Mouse (Mus musculus): ENCODE data around the gene Ddc. TPM values are rescaled to one million over a fixed set of nuclear protein-coding genes. Genes with fewer than 3 reads are reported as not detected.

The Ddc gene
- polyA plus RNA-seq, 1 experiment from 2014 or later = 13.5 TPM

DNA sequence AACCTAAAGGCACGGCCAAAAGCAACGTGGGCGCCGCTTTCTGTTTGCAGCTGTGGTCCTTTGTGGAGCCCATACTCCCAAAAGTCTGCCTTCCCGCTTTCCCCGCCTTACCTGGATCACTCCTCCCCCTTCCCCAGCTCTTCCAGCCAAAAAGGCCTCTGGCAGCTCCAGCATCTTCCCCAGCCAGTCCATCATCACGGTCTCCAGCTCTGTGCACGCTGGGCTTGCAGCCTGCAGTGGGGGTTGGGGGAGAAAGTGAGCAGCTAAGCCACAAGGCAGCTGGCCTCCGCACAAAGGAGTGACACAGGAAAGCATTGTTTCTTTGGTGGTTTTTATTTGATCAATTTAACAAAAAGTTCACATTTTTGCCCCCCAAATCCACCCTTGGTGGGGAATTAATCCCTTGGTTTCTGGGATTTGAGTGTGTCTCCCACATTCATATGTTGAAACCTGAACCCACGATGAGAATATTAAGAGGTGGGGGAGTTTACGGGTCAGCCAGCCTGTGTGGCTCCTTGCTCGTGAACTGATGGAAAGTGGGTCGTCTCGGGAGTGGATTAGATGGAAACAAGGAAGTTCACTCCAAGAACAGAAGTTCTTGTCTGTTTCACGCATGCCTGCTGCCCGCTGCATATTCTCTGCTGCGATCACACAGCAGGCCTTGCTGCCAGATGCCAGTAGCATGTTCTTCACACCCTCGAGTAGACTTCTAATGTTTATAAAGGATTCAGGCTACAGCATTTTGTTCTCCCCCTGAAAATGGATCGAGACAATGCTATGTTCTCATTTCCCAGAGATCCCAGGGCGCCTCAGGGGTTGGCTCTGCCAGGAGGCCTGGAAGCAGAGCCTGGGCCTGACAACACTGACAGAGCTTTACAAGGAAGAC, 24.7 kb downstream of the Ddc start:
- H3K9ac ChIP-seq = no peak overlapping the region
- no peak overlapping the region for H3K4me3 ChIP-seq
- H3K4me1 ChIP-seq = peaks cover 41% of the 10 kb centered on the region
- H3K27ac ChIP-seq = peak overlapping the region; percentile 91
- ATAC-seq (ENCODE audit: insufficient number of reproducible peaks, insufficient read depth, low FRiP score, low TSS enrichment) = peak; percentile 65; the same call in 1 of the 2 replicates
- 37% methylated on average over 20 of the region's 20 CpGs for WGBS
- H3K4me2 ChIP-seq (replicated peaks) = no peak overlapping the region
- H3K9me3 ChIP-seq = no peaks in the 10 kb centered on the region
- no peaks in the 10 kb centered on the region for H3K27me3 ChIP-seq
- H3K36me3 ChIP-seq = no peaks in the 10 kb centered on the region

DNA sequence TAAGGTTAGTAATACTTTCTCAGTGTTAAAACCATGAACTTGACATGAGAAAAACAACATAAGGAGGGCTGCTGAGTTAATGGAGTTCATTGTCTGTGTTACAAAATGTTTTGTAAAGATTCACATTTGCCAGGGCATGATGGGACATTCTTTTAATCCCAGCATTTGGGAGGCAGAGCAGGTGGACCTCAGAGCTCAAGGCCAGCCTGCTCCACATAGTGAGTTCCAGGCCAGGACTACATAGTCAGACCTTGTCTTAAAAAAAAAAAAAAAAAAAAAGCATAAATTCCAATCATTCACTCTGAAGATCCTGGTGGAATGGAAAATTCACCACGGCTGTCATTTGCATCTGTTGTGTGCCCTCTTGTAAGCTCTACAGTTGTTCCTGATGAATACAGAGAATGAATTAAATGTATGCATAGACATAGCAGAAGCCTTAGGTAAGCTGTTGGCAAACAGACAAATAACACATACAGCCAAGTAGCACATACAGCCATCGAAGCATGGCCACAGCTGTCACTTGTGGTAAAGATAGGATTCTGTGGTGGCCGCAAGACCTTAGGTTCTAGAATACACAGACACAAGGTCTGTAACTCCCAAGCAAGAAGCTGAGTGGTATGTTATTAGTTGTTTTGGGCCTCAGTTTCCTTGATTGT, 25.7 kb downstream of the Ddc start:
- Histone ChIP-seq H3K4me2 (replicated peaks) (no peak overlapping the region), H3K27ac (peak overlapping the region; percentile 91), H3K4me3 (no peak overlapping the region), H3K9ac (no peak overlapping the region), H3K4me1 (peaks cover 39% of the 10 kb centered on the region), H3K27me3 (no peaks in the 10 kb centered on the region), H3K9me3 (no peaks in the 10 kb centered on the region), H3K36me3 (no peaks in the 10 kb centered on the region)
- no peak for ATAC-seq (ENCODE audit: insufficient number of reproducible peaks, insufficient read depth, low FRiP score, low TSS enrichment)
- 75% methylated on average over 3 of the region's 3 CpGs for WGBS

DNA sequence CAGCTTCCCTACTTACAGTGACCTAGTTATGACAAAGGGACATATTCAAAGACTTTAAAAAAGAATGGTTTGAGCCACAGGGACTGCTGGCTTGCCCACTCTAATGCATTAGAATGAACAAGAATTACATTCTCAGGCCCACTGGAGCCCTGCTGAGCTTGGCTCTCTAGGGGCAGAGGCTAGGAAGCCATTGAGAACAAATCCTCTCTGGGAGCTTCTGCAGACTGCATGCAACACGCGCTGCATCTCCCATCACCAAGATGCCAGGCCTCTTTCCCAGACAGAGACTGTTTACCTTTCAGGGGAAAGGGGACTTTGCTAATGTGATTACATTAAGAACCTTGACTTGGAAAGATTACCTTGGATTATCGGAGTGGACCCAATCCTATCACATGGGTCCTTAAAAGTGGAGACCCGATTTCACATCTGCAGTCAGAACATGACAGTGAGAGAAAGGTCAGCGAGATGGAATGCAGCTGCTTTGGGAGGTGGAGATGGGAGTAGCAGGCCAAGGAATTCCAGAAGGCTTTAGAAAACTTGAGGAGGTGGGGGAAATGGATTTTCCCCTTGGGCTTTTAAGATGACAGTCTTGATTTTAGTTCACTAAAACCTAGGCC, 26.6 kb downstream of the Ddc start:
- H3K4me1 ChIP-seq = peaks cover 34% of the 10 kb centered on the region
- no peaks in the 10 kb centered on the region for H3K9me3 ChIP-seq
- no peaks in the 10 kb centered on the region for H3K27me3 ChIP-seq
- H3K27ac ChIP-seq = peak overlapping the region; percentile 91; the same call in 1 of the 2 replicates
- no peak overlapping the region for H3K9ac ChIP-seq
- ATAC-seq (ENCODE audit: insufficient number of reproducible peaks, insufficient read depth, low FRiP score, low TSS enrichment) = no peak
- no peak overlapping the region for H3K4me3 ChIP-seq
- WGBS = 35% methylated on average over 5 of the region's 5 CpGs
- no peaks in the 10 kb centered on the region for H3K36me3 ChIP-seq
- H3K4me2 ChIP-seq (replicated peaks) = no peak overlapping the region

DNA sequence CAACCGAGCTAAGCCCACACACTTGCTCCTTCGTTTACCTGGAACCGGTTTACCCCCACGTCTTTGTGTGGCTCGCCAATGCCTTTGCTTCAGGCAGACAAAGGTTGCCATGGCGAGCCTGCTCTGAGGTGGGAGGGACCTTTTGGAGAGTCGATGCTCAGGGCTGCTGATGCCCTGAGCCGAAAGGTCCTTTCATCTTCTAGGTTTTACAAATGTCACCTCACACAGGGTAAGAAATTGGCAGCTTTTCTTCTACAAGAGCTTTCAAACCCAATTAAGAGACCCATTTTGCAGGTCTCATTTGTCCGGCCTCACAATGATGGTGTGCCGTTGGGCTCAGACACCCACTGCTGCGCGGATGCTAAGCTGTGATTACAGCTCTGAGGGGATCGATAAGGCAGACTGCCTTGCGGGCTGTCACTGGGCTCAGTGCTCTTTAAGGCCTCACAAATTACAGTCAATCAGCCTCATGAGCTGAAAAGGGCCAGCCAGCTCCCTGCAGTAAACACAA, 29.9 kb downstream of the Ddc start:
- Histone ChIP-seq H3K27me3 (no peaks in the 10 kb centered on the region), H3K36me3 (no peaks in the 10 kb centered on the region), H3K4me3 (no peak overlapping the region), H3K9me3 (no peaks in the 10 kb centered on the region), H3K4me2 (replicated peaks) (0 out of 2 replicates have a peak overlapping the region, but pooled peaks have one; percentile 28), H3K4me1 (peaks cover 26% of the 10 kb centered on the region), H3K9ac (0 out of 2 replicates have a peak overlapping the region, but pooled peaks have one; percentile 12), H3K27ac (peak overlapping the region; percentile 83)
- 5% methylated on average over 14 of the region's 14 CpGs for WGBS
- ATAC-seq (ENCODE audit: insufficient number of reproducible peaks, insufficient read depth, low FRiP score, low TSS enrichment) = peak; percentile 73

DNA sequence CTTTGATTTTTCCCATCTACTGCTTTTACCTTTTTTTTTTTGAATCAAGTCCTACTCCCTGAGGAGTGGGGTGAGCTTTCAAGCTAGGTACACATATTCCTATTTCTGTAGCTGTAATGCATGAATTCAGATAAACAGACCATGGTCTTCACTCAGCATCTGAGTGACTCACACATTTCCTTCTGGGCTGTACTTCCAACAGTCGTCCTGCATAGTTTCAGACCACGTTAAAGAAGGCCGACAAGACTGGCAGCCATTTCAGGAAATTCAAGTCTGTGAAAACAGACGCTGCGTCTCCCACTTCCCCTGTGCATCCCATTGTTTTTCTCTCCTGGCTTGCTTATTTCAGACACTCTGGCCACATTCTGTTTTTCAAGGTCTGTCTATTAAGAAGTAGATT, 31.2 kb downstream of the Ddc start:
- no peak for ATAC-seq (ENCODE audit: insufficient number of reproducible peaks, insufficient read depth, low FRiP score, low TSS enrichment)
- H3K4me2 ChIP-seq (replicated peaks) = no peak overlapping the region
- H3K36me3 ChIP-seq = no peaks in the 10 kb centered on the region
- no peak overlapping the region for H3K4me3 ChIP-seq
- no peak overlapping the region for H3K9ac ChIP-seq
- 0 out of 2 replicates have a peak overlapping the region, but pooled peaks have one; percentile 14 for H3K27ac ChIP-seq
- no peaks in the 10 kb centered on the region for H3K27me3 ChIP-seq
- H3K9me3 ChIP-seq = no peaks in the 10 kb centered on the region
- H3K4me1 ChIP-seq = peaks cover 18% of the 10 kb centered on the region
- 76% methylated on average over 5 of the region's 5 CpGs for WGBS

DNA sequence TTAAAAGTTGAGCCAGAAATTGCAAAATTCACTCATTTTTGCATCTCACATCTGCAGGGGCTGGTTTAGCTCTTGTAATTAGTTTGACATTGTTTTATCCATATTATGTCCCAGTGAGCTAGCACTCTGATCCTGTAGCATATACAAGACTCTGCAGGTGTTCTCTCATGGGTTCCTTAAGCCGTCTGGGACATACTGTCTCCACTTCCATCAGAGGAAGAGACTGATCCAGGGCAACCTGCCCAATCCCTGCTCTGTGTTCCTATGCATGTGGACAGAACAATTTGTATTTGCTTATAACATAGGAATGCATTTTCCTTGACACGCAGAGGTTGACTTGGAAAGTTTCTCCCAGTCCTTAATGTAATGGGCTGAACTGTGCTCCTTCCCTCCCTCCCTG, 32.8 kb downstream of the Ddc start:
- peak; percentile 61; the same call in 1 of the 2 replicates for ATAC-seq (ENCODE audit: insufficient number of reproducible peaks, insufficient read depth, low FRiP score, low TSS enrichment)
- Histone ChIP-seq H3K9ac (no peak overlapping the region), H3K36me3 (no peaks in the 10 kb centered on the region), H3K4me1 (peaks cover 9% of the 10 kb centered on the region; the same call in 1 of the 2 replicates), H3K27ac (peak overlapping the region; percentile 83; the same call in 1 of the 2 replicates), H3K27me3 (no peaks in the 10 kb centered on the region), H3K4me2 (replicated peaks) (no peak overlapping the region), H3K9me3 (no peaks in the 10 kb centered on the region), H3K4me3 (no peak overlapping the region)
- WGBS = 72% methylated on average over 2 of the region's 2 CpGs

DNA sequence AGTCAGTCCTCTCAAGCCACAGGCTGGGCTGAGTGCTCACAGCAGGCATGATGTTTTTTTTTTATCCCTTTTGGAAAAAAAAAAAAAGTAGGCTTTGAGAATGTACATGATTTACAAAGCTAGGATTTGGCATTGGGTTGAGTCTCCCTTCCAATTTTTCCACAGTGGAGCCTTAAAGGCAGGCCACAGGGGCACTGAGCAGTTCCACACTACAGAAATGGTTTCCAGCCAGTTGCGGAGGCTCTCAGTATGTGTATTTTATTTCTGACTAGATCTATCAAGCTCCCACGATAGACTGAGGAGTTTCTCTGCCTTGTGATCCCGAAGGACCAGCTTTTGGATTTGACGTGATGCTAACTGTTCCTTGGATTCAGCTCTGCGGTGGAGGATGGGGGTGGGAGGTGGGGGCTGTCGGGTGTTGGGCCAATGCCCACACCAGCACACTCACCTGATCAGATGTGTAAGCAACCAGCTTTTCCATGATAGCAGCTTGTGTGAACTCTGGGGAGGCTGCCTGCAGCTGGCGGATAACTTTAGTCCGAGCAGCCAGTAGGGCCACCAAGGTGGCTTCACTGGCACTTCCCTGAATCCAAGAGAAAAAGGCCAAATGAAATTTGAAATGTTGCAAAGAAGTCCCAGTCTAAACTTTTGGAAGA, 33.4 kb downstream of the Ddc start:
- Histone ChIP-seq H3K4me2 (replicated peaks) (no peak overlapping the region), H3K36me3 (no peaks in the 10 kb centered on the region), H3K9ac (no peak overlapping the region), H3K27me3 (no peaks in the 10 kb centered on the region), H3K9me3 (no peaks in the 10 kb centered on the region), H3K4me3 (no peak overlapping the region), H3K27ac (peak overlapping the region; percentile 83), H3K4me1 (peaks cover 9% of the 10 kb centered on the region; the same call in 1 of the 2 replicates)
- WGBS = 70% methylated on average over 8 of the region's 8 CpGs
- ATAC-seq (ENCODE audit: insufficient number of reproducible peaks, insufficient read depth, low FRiP score, low TSS enrichment) = no peak

DNA sequence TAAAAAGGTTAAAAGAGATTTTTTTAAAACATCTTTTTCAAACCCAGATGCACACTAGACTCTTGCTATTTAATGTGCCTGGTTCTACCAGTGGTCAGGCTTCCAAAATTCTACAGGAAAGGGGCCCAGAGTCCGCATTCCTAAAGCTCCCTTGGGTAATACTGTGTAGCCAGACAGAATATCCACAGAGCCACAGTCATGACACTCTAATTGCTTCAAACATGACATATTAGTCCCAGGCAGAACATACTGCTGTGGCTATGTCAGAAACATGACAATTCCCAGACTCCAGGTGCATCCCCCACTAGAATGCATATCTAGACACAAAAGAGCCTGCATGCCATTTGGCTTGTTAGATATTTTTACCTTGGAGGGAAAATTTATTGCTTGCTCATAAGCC, 35.4 kb downstream of the Ddc start:
- Histone ChIP-seq H3K4me2 (replicated peaks) (no peak overlapping the region), H3K4me3 (no peak overlapping the region), H3K36me3 (no peaks in the 10 kb centered on the region), H3K27me3 (no peaks in the 10 kb centered on the region), H3K4me1 (no peaks in the 10 kb centered on the region), H3K27ac (peak overlapping the region; percentile 66; the same call in 1 of the 2 replicates), H3K9ac (no peak overlapping the region), H3K9me3 (no peaks in the 10 kb centered on the region)
- 0 out of 2 replicates have a peak, but pooled peaks have one; percentile 35 for ATAC-seq (ENCODE audit: insufficient number of reproducible peaks, insufficient read depth, low FRiP score, low TSS enrichment)
- WGBS = 56% methylated on average over 1 of the region's 1 CpGs

DNA sequence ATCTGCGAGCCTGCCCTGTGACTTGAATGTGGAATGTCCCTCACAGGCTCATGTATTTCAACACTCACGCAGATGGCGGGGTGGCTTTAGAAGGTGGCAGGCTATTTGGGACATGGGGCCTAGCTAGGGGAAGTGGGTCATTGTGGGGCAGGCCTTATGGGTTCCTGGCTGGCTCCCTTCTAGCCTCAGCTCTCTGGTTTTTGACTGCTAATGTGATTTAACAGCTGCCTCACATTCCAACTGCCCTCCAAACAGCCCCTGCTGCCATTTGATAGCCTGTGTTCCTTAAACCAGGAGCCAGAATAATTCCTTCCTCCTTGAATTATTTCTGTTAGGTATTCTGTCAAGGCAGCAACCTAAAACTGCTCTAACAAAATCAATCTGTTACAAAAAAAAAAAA, 41.0 kb downstream of the Ddc start:
- 85% methylated on average over 3 of the region's 3 CpGs for WGBS
- Histone ChIP-seq H3K9ac (no peak overlapping the region), H3K9me3 (peaks cover 4% of the 10 kb centered on the region; the same call in 1 of the 2 replicates), H3K36me3 (no peaks in the 10 kb centered on the region), H3K27me3 (no peaks in the 10 kb centered on the region), H3K27ac (peak overlapping the region; percentile 89), H3K4me2 (replicated peaks) (no peak overlapping the region), H3K4me1 (peaks cover 17% of the 10 kb centered on the region), H3K4me3 (no peak overlapping the region)
- no peak for ATAC-seq (ENCODE audit: insufficient number of reproducible peaks, insufficient read depth, low FRiP score, low TSS enrichment)

DNA sequence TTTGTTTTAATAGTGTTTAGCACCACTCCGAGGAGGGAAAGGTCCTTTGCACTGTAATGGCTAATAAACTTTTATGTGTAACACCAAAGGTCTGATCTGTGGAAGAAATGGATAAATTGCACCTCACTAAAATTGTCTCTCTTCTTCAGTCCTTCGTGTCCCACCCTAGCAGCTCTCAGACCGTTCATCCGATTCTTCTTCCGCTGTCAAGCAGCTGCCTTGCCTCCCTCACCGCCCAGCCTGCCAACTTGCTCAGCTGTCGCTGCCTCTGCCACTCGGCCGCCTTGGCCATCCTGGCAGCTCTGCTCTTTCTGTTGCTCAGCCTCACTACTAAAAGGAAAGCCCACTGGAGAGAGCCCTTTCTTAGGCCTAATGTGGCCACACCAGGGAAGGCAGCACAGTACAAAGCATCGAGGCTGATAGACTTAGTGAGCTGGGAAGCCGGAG, 42.2 kb downstream of the Ddc start:
- Histone ChIP-seq H3K4me2 (replicated peaks) (no peak overlapping the region), H3K4me3 (no peak overlapping the region), H3K36me3 (no peaks in the 10 kb centered on the region), H3K9me3 (peaks cover 4% of the 10 kb centered on the region; the same call in 1 of the 2 replicates), H3K27me3 (no peaks in the 10 kb centered on the region), H3K27ac (peak overlapping the region; percentile 89), H3K4me1 (peaks cover 28% of the 10 kb centered on the region), H3K9ac (no peak overlapping the region)
- 58% methylated on average over 11 of the region's 11 CpGs for WGBS
- no peak for ATAC-seq (ENCODE audit: insufficient number of reproducible peaks, insufficient read depth, low FRiP score, low TSS enrichment)

All from embryonic facial prominence, embryonic 12.5 days (tissue).